Comparison of ENCODE assay signal across 11 mouse cellular contexts in the genomic region with DNA sequence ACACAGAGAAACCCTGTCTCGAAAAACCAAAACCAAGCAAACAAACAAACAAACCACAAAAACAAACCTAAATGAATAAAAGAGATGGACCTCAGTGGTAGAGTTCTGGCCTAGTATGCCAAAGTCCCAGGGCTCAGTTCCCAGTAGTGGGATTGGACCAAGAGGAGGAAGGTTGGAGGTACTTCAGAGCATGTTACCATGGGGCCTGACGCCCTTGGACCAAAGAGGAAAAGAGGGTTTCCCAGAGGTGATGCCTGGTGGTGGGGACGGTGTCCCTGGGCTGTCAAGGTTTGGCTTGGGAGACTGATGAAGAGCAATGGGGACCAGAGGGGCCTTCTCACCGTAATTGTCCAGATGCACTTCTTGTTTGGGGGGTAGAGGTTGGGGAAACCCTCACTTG. TPM values are rescaled to one million over a fixed set of nuclear protein-coding genes. Genes with fewer than 3 reads are reported as not detected.
A peak's percentile ranks its signal among the peaks of the same experiment; 100 is the strongest.
DNase-seq lines count a peak whose midpoint lies in the region; ATAC-seq and TF ChIP-seq lines count a peak whose summit lies in the region.
"Had no signal": no experiment of that assay in that cellular context is flagged by ENCODE, and none has a peak within 500 bp of the region (broad histone marks: within the 10 kb centered on the region; RNA-seq: fewer than 3 reads in every experiment).

No protein-coding gene starts in this region.

- H3K79me2 ChIP-seq in liver, adult 2 months (ENCODE audit: control insufficient read depth, insufficient read depth, low read length) = no peaks in the 10 kb centered on the region
- peaks cover 31% of the 10 kb centered on the region for H3K79me2 ChIP-seq in myocyte (ENCODE audit: control insufficient read depth, insufficient read depth)

- no peak for ATAC-seq in forebrain, embryonic 11.5 days (replicated peaks; ENCODE audit: low FRiP score)
- ATAC-seq in forebrain, postnatal 0 days = no peak

- no peak for TF ChIP-seq POLR2A in liver, adult 2 months (IDR thresholded peaks at IDR 0.05; ENCODE audit: extremely low read depth, insufficient read depth, low read length)
- TF ChIP-seq POLR2A in embryonic fibroblast, embryonic 13.5 days (IDR thresholded peaks at IDR 0.05; ENCODE audit: low read depth, low read length) = no peak
- no peak for TF ChIP-seq POLR2A in myocyte (IDR thresholded peaks at IDR 0.05; ENCODE audit: insufficient read length, low read depth)

- H3K27ac ChIP-seq in forebrain, embryonic 11.5 days (ENCODE audit: low read depth, low read length) = no peak overlapping the region
- H3K27ac ChIP-seq in forebrain, postnatal 0 days (ENCODE audit: low read depth, low read length) = no peak overlapping the region
- H3K27ac ChIP-seq in liver, adult 2 months (replicated peaks; ENCODE audit: insufficient read depth, low read depth, low read length) = no peak overlapping the region
- H3K27ac ChIP-seq in embryonic fibroblast, embryonic 13.5 days (ENCODE audit: insufficient read depth, low read length) = peak overlapping the region; percentile 99

- H3K4me2 ChIP-seq in forebrain, embryonic 11.5 days (ENCODE audit: low read depth, low read length, severe bottlenecking) = peak overlapping the region; percentile 27; the same call in 1 of the 2 replicates
- no peak overlapping the region for H3K4me2 ChIP-seq in forebrain, postnatal 0 days (ENCODE audit: low read depth)
- peak overlapping the region; percentile 88 for H3K4me2 ChIP-seq in myocyte (ENCODE audit: low read depth)

- H3K36me3 ChIP-seq in forebrain, embryonic 11.5 days (ENCODE audit: control insufficient read depth, insufficient read depth, low read length) = no peaks in the 10 kb centered on the region
- no peaks in the 10 kb centered on the region for H3K36me3 ChIP-seq in forebrain, postnatal 0 days (ENCODE audit: insufficient read depth)
- no peaks in the 10 kb centered on the region for H3K36me3 ChIP-seq in liver, adult 2 months (ENCODE audit: control insufficient read depth, insufficient read depth, low read length)
- H3K36me3 ChIP-seq in myocyte (ENCODE audit: control insufficient read depth, insufficient read depth) = peaks cover 6% of the 10 kb centered on the region

- peak overlapping the region; percentile 25 for H3ac ChIP-seq in myocyte (ENCODE audit: control insufficient read depth, insufficient read length)

- H3K9ac ChIP-seq in forebrain, embryonic 11.5 days (ENCODE audit: low read length) = no peak overlapping the region
- no peak overlapping the region for H3K9ac ChIP-seq in forebrain, postnatal 0 days
- H3K9ac ChIP-seq in liver, adult 2 months (ENCODE audit: low read depth, low read length) = 0 out of 2 replicates have a peak overlapping the region, but pooled peaks have one; percentile 23

- DNase-seq in forebrain, embryonic 11.5 days (ENCODE audit: low spot score) = no peak
- DNase-seq in forebrain, postnatal 0 days = no peak
- DNase-seq in liver, adult 2 months (ENCODE audit: extremely low read depth, low read depth, low spot score) = no peak
- no peak for DNase-seq in liver
- no peak for DNase-seq in left cerebral cortex, adult 9 months (ENCODE audit: low spot score in 2 of 2)
- no peak for DNase-seq in thymus, postnatal 14 days
- DNase-seq: cerebellum, adult 18-20 months; right cerebral cortex, adult 18-20 months had no signal

- no peaks in the 10 kb centered on the region for H3K9me3 ChIP-seq in forebrain, embryonic 11.5 days (ENCODE audit: control insufficient read depth, low read length)
- H3K9me3 ChIP-seq in forebrain, postnatal 0 days (ENCODE audit: low read length) = no peaks in the 10 kb centered on the region
- H3K9me3 ChIP-seq: midbrain, embryonic 12.5 days had no signal

- H3K4me1 ChIP-seq in forebrain, embryonic 11.5 days (replicated peaks; ENCODE audit: control insufficient read depth, insufficient read depth, low read length) = peaks cover 8% of the 10 kb centered on the region
- H3K4me1 ChIP-seq in forebrain, postnatal 0 days (ENCODE audit: insufficient read depth) = no peaks in the 10 kb centered on the region
- H3K4me1 ChIP-seq in liver, adult 2 months (ENCODE audit: control insufficient read depth, insufficient read depth, low read length) = peaks cover 11% of the 10 kb centered on the region
- peaks cover 16% of the 10 kb centered on the region for H3K4me1 ChIP-seq in embryonic fibroblast, embryonic 13.5 days (ENCODE audit: control insufficient read depth, insufficient read depth, low read length)

- TF ChIP-seq CTCF in forebrain, postnatal 0 days (IDR thresholded peaks at IDR 0.05; ENCODE audit: low read depth) = no peak
- no peak for TF ChIP-seq CTCF in liver, adult 2 months (IDR thresholded peaks at IDR 0.05; ENCODE audit: low read depth, low read length)
- TF ChIP-seq CTCF in embryonic fibroblast, embryonic 13.5 days (IDR thresholded peaks at IDR 0.05; ENCODE audit: borderline replicate concordance, insufficient read depth, low read length) = no peak

- 72% methylated on average over 4 of the region's 4 CpGs for WGBS in forebrain, embryonic 11.5 days
- 79% methylated on average over 4 of the region's 4 CpGs for WGBS in forebrain, postnatal 0 days
- WGBS in liver, adult 2 months = 80% methylated on average over 4 of the region's 4 CpGs

- peaks cover 2% of the 10 kb centered on the region; the same call in 1 of the 2 replicates for H3K27me3 ChIP-seq in forebrain, embryonic 11.5 days (ENCODE audit: control insufficient read depth, insufficient read depth, low read length)
- peaks cover 6% of the 10 kb centered on the region; the same call in 1 of the 2 replicates for H3K27me3 ChIP-seq in forebrain, postnatal 0 days (ENCODE audit: insufficient read depth, low read length)
- no peaks in the 10 kb centered on the region for H3K27me3 ChIP-seq in liver, adult 2 months (ENCODE audit: control insufficient read depth, insufficient read depth, low read length)
- H3K27me3 ChIP-seq in myocyte (ENCODE audit: control insufficient read depth, insufficient read depth, insufficient read length) = no peaks in the 10 kb centered on the region

- no peak overlapping the region for H3K4me3 ChIP-seq in forebrain, embryonic 11.5 days (ENCODE audit: low read depth, low read length)
- H3K4me3 ChIP-seq in forebrain, postnatal 0 days (ENCODE audit: low read depth, low read length) = no peak overlapping the region
- peak overlapping the region; percentile 43; the same call in 1 of the 2 replicates for H3K4me3 ChIP-seq in liver, adult 2 months (ENCODE audit: insufficient read depth, low read depth, low read length)
- peak overlapping the region; percentile 77 for H3K4me3 ChIP-seq in embryonic fibroblast, embryonic 13.5 days (ENCODE audit: insufficient read depth, low read length)
- H3K4me3 ChIP-seq in myocyte = peak overlapping the region; percentile 43
- H3K4me3 ChIP-seq: midbrain, embryonic 12.5 days had no signal

TF ChIP-seq in myocyte, 11 proteins besides CTCF, POLR2A, EP300 and RAD21:
- no peak for TF ChIP-seq POLR2AphosphoS2 (IDR thresholded peaks at IDR 0.05; ENCODE audit: insufficient read length, low read depth)
TF ChIP-seq in myocyte: peak in this region for 0.

RNA-seq across cellular contexts. Expression of gene Pcolce, which starts 3.5 kb away (rescaled TPM):
- 54.8 and 63.0 TPM in 2 replicates for polyA plus RNA-seq in forebrain, embryonic 11.5 days (2014; fragmentation: Nextera tagmentation; extraction: Ambion mirVana)
- 13.1 and 22.5 TPM in 2 replicates for total RNA-seq in forebrain, postnatal 0 days (2014; rRNA removed)
- 18.1 and 20.3 TPM in 2 replicates for polyA plus RNA-seq in forebrain, postnatal 0 days (2015; fragmentation: Nextera tagmentation; extraction: Ambion mirVana)
- 4.4 and 6.7 TPM in 2 replicates for total RNA-seq in liver, adult 2 months (2014; rRNA removed)
- polyA plus RNA-seq in liver, adult 2 months (2012; rRNA removed) = 11.9 TPM in 2 replicates
- polyA plus RNA-seq in embryonic fibroblast, embryonic 13.5 days (2011; ENCODE audit: insufficient read length, low read depth, missing spikeins) = 732 and 740 TPM in 2 replicates
- polyA plus RNA-seq in myocyte (2012; fragmentation: generic; extraction: Trizol) = 368 TPM

RNA-seq across cellular contexts. Expression of gene Mospd3, which starts 9.2 kb away (rescaled TPM):
- 20.3 and 22.8 TPM in 2 replicates for polyA plus RNA-seq in forebrain, embryonic 11.5 days (2014; fragmentation: Nextera tagmentation; extraction: Ambion mirVana)
- total RNA-seq in forebrain, postnatal 0 days (2014; rRNA removed) = 4.9 and 5.8 TPM in 2 replicates
- 61.5 and 67.9 TPM in 2 replicates for polyA plus RNA-seq in forebrain, postnatal 0 days (2015; fragmentation: Nextera tagmentation; extraction: Ambion mirVana)
- total RNA-seq in liver, adult 2 months (2014; rRNA removed) = 4.3 and 6.5 TPM in 2 replicates
- 84.3 and 98.8 TPM in 2 replicates for polyA plus RNA-seq in liver, adult 2 months (2012; rRNA removed)
- polyA plus RNA-seq in embryonic fibroblast, embryonic 13.5 days (2011; ENCODE audit: insufficient read length, low read depth, missing spikeins) = 35.4 and 41.3 TPM in 2 replicates
- 30.3 TPM for polyA plus RNA-seq in myocyte (2012; fragmentation: generic; extraction: Trizol)

RNA-seq across cellular contexts. Expression of gene Fbxo24, which starts 18.7 kb away (rescaled TPM):
- polyA plus RNA-seq in forebrain, embryonic 11.5 days (2014; fragmentation: Nextera tagmentation; extraction: Ambion mirVana) = 0.12 and 0.17 TPM in 2 replicates
- total RNA-seq in forebrain, postnatal 0 days (2014; rRNA removed) = 0.23 and 0.24 TPM in 2 replicates
- 0.09 and 0.10 TPM in 2 replicates for polyA plus RNA-seq in forebrain, postnatal 0 days (2015; fragmentation: Nextera tagmentation; extraction: Ambion mirVana)
- 0.07 TPM in 1 of 2 replicates, not detected in the other for total RNA-seq in liver, adult 2 months (2014; rRNA removed)
- polyA plus RNA-seq in liver, adult 2 months (2012; rRNA removed) = 0.05 and 0.06 TPM in 2 replicates
- 0.60 and 0.67 TPM in 2 replicates for polyA plus RNA-seq in embryonic fibroblast, embryonic 13.5 days (2011; ENCODE audit: insufficient read length, low read depth, missing spikeins)
- polyA plus RNA-seq in myocyte (2012; fragmentation: generic; extraction: Trizol) = 0.72 TPM

RNA-seq across cellular contexts. Expression of gene Lrch4, which starts 18.9 kb away (rescaled TPM):
- polyA plus RNA-seq in forebrain, embryonic 11.5 days (2014; fragmentation: Nextera tagmentation; extraction: Ambion mirVana) = 29.8 and 38.0 TPM in 2 replicates
- total RNA-seq in forebrain, postnatal 0 days (2014; rRNA removed) = 3.3 and 5.6 TPM in 2 replicates
- polyA plus RNA-seq in forebrain, postnatal 0 days (2015; fragmentation: Nextera tagmentation; extraction: Ambion mirVana) = 11.3 and 12.8 TPM in 2 replicates
- 0.74 and 1.1 TPM in 2 replicates for total RNA-seq in liver, adult 2 months (2014; rRNA removed)
- polyA plus RNA-seq in liver, adult 2 months (2012; rRNA removed) = 10.7 and 15.0 TPM in 2 replicates
- polyA plus RNA-seq in embryonic fibroblast, embryonic 13.5 days (2011; ENCODE audit: insufficient read length, low read depth, missing spikeins) = 17.5 and 29.1 TPM in 2 replicates
- 29.1 TPM for polyA plus RNA-seq in myocyte (2012; fragmentation: generic; extraction: Trizol)

RNA-seq across cellular contexts. Expression of gene Gm20605, which starts 18.9 kb away (rescaled TPM):
- 9.9 and 15.3 TPM in 2 replicates for polyA plus RNA-seq in forebrain, embryonic 11.5 days (2014; fragmentation: Nextera tagmentation; extraction: Ambion mirVana)
- 3.6 and 6.1 TPM in 2 replicates for total RNA-seq in forebrain, postnatal 0 days (2014; rRNA removed)
- polyA plus RNA-seq in forebrain, postnatal 0 days (2015; fragmentation: Nextera tagmentation; extraction: Ambion mirVana) = 1.9 and 2.4 TPM in 2 replicates
- total RNA-seq in liver, adult 2 months (2014; rRNA removed) = 0.74 and 1.5 TPM in 2 replicates
- 4.3 and 5.6 TPM in 2 replicates for polyA plus RNA-seq in liver, adult 2 months (2012; rRNA removed)
- polyA plus RNA-seq in embryonic fibroblast, embryonic 13.5 days (2011; ENCODE audit: insufficient read length, low read depth, missing spikeins) = 3.0 and 3.5 TPM in 2 replicates
- 3.3 TPM for polyA plus RNA-seq in myocyte (2012; fragmentation: generic; extraction: Trizol)

Comparison
In these comparisons a context has a peak if more than half of its experiments do, and no peak if none do; other contexts are left out.
1. H3K4me3 ChIP-seq: peak in liver, adult 2 months (single experiment), embryonic fibroblast, embryonic 13.5 days (single experiment) and myocyte (single experiment); none in forebrain, embryonic 11.5 days (single experiment) and forebrain, postnatal 0 days (single experiment).